Mouse (Mus musculus) myocyte (in vitro differentiated cells): ENCODE results near the gene Sall2.

ENCODE experiments used
- CEBPB ChIP-seq: IDR thresholded peaks from 2 replicates; pipeline ENCODE4 v1.6.1; 2011; ENCODE audit warnings: mild to moderate bottlenecking, moderate library complexity; ENCODE audit not compliant: poor library complexity, insufficient read depth, severe bottlenecking
- E2F4 ChIP-seq: IDR thresholded peaks from one replicate; pipeline ENCODE4 v1.6.1; 2011; ENCODE audit warnings: mild to moderate bottlenecking, control low read depth, moderate library complexity; ENCODE audit not compliant: insufficient read depth
- MAX ChIP-seq: IDR thresholded peaks from one replicate; pipeline ENCODE4 v1.6.1; 2011; ENCODE audit warnings: low read depth, mild to moderate bottlenecking, control low read depth
- MYOD1 ChIP-seq, 3 experiments: IDR thresholded peaks; one replicate each; pipeline ENCODE4 v1.6.1; 2011; ENCODE audit warnings: control low read depth in 2 of 3, low read depth in 2 of 3, mild to moderate bottlenecking in 2 of 3, moderate library complexity in 1 of 3; ENCODE audit not compliant: insufficient read length in 2 of 3, control insufficient read depth in 1 of 3
- POLR2A ChIP-seq: IDR thresholded peaks from one replicate; pipeline ENCODE4 v1.6.1; 2011; ENCODE audit warnings: low read depth, mild to moderate bottlenecking, control low read depth, moderate library complexity; ENCODE audit not compliant: insufficient read length
- POLR2AphosphoS2 ChIP-seq: IDR thresholded peaks from one replicate; pipeline ENCODE4 v1.6.1; 2011; ENCODE audit warnings: low read depth, control low read depth; ENCODE audit not compliant: insufficient read length
- REST ChIP-seq: IDR thresholded peaks from one replicate; pipeline ENCODE4 v1.6.1; 2011; ENCODE audit warnings: mild to moderate bottlenecking, control low read depth, moderate library complexity; ENCODE audit not compliant: insufficient read depth, insufficient read length
- TCF12 ChIP-seq: IDR thresholded peaks from one replicate; pipeline ENCODE4 v1.6.1; 2011; ENCODE audit warnings: mild to moderate bottlenecking, control low read depth; ENCODE audit not compliant: poor library complexity, insufficient read depth, severe bottlenecking
- USF1 ChIP-seq: IDR thresholded peaks from one replicate; pipeline ENCODE4 v1.6.1; 2011; ENCODE audit warnings: low read depth, mild to moderate bottlenecking, control low read depth, moderate library complexity

DNA sequence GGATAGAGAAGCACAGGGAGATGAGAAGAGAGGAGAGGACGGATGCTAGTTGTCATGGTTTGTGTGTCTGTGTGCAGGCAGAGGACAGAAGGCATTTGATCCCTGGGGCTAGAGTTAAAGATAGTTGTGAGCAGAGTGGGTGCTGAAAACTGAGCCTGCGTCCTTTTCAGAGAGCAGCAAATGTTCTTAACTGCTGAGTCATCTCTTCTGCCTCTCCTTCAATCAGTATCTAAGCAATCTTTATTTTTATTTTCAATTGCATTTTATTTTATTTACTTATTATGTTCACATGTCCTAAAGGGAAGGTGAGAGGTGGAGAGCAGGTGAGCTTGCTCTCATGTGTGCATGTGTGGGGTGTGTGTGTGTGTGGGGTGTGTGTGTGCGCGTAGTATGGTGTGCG is 44.9 kb downstream of the Sall2 start:
- TF ChIP-seq POLR2A: no peak
- no peak for TF ChIP-seq USF1
- no peak for TF ChIP-seq REST
- TF ChIP-seq CEBPB: no peak
- TF ChIP-seq MAX: no peak
- no peak for TF ChIP-seq MYOD1 (IDR thresholded peaks at IDR 0.05; ENCODE audit: control insufficient read depth in 1 of 3, insufficient read length in 2 of 3, low read depth in 2 of 3)
- TF ChIP-seq E2F4: no peak
- no peak for TF ChIP-seq POLR2AphosphoS2
- TF ChIP-seq TCF12: no peak
